Mouse (Mus musculus): ENCODE data around the gene Ddx41.

- TF ChIP-seq CTCF (IDR thresholded peaks at IDR 0.05; ENCODE audit: control insufficient read depth, insufficient read depth, insufficient replicate concordance, low read depth, low read length) (no peak), POLR2A (IDR thresholded peaks at IDR 0.05; ENCODE audit: control insufficient read depth, low read depth, low read length) (no peak)
Observed at GRCm38 (mm10) chr13:55535191-55535590, 1.3 kb downstream of the Ddx41 start.

Measured in testis, adult 2 months (tissue).